Mouse (Mus musculus) adrenal gland, adult 8-10 months (tissue): ENCODE data around the gene Ech1. TPM values are rescaled to one million over a fixed set of nuclear protein-coding genes. Genes with fewer than 3 reads are reported as not detected.

Experiments used
- DNase-seq: peaks from one replicate; pipeline ENCODE4 v3.0.0; 2022
- total RNA-seq, 4 experiments: library from RNA; stranded (reverse); gene quantifications; 2 replicates each; pipeline ENCODE4 v1.2.4; 2022

Ech1 gene
- total RNA-seq, 4 experiments from 2014 or later: 402 to 476 (median 431) TPM

- DNase-seq: no peak
Observed at GRCm38 (mm10) chr7:28820358-28821260, 4.4 kb upstream of the Ech1 start.

DNA sequence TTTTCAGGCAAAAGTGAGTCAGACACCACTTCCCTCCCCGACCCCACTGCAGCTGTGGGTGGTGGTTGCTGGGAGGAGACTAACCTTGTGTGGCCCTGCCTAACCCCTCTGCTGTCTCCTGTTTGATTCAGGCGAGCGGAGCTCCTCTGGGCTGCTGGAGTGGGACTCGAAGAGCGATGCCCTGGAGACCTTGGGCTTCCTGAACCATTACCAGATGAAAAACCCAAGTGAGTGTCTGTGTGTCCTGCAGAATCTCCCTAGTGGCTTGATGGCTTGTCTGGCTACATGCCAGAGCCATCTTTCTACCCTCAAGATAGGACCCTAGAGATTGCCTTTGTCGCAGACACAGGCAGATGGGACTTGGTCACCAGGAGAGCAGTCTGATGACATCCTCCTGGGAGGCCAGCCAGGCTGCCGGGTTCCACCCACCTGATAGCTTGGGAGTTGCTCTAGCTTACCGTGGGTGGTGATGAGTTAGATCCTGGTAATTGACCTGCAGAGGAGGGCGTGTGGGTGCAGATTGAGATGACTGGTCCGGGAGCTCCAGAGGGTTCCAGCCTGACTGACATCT is 3.7 kb upstream of the Ech1 start:
- no peak for DNase-seq

DNA sequence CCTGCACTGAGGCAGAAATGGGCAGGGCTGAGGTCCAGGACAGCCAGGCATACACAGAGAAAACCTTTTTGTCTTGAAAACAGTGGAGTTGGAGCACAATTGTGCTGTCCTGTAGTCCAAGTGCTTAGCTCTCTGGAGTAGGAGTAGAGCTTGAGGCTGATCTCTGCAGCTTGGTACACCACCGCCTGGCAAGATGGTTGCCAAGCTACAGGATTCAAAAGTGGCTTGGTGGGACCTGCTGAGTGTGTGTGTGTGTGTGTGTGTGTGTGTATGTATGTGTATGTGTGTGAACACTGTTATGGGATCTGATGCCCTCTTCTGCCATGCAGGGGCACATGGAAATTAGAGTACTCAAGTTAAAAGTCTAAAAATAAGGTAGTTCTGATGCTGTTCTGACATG is 2.5 kb upstream of the Ech1 start:
- DNase-seq: no peak

- DNase-seq: no peak
Observed at GRCm38 (mm10) chr7:28822993-28823903, 1.8 kb upstream of the Ech1 start.

- no peak for DNase-seq
Observed at GRCm38 (mm10) chr7:28823932-28824331, 1.1 kb upstream of the Ech1 start.

- DNase-seq: no peak
Observed at GRCm38 (mm10) chr7:28825686-28826401, 827 bp downstream of the Ech1 start.

DNA sequence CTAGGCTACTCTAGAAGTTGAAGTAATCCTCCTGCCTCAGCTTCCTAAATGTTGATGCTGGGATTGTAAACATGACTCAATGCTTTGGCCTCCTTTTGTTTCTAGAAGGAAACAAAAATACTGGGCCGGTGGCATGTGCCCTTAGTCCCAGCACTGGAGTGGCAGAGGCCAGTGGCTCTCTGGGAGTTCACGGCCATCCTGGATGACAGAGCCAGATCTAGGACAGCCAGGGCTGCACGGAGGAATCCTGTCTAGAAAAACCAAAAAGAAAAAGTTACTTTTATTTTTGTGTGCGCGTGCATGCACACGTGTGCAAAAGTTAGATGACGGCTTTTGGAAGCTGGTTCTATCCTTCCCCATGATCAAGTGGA is 1.4 kb downstream of the Ech1 start:
- no peak for DNase-seq

DNA sequence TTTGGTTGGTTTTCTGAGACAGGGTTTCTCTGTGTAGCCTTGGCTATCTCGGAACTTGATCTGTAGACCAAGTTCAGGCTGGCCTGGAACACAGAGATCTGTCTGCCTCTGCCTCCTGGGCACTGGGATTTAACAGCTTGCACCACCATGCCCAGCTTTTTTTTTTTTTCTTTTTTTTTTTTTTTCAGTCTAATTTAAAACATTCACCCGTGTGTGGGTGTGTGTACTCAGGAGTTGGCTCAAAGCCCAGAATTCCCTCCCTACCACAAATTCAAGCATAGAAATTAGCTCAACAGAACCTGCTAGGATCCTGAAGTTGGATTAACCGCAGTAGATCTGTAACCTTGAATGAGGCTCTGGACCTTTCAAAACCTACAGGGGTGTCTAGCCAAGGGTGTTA is 2.3 kb downstream of the Ech1 start:
- DNase-seq: peak; percentile 24

DNA sequence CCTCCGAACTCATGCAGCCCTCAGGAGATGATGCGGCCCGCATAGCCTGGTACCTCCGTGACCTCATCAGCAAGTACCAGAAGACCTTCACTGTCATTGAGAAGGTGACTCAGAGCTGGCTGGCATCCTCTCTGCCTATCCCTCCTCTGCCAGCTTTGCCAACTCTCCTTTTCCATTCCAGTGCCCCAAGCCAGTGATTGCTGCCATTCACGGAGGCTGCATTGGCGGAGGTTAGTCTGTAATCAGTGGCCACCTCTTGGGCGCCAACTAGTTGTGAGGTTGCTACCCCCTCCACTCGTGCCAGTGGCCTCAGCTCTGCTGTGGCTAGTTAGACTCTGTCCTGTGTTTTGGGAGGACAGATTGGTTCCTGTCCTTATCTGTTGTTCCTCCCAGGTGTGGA is 4.8 kb downstream of the Ech1 start:
- DNase-seq: peak; percentile 81

- no peak for DNase-seq
Observed at GRCm38 (mm10) chr7:28830981-28831380, 6.0 kb downstream of the Ech1 start.

DNA sequence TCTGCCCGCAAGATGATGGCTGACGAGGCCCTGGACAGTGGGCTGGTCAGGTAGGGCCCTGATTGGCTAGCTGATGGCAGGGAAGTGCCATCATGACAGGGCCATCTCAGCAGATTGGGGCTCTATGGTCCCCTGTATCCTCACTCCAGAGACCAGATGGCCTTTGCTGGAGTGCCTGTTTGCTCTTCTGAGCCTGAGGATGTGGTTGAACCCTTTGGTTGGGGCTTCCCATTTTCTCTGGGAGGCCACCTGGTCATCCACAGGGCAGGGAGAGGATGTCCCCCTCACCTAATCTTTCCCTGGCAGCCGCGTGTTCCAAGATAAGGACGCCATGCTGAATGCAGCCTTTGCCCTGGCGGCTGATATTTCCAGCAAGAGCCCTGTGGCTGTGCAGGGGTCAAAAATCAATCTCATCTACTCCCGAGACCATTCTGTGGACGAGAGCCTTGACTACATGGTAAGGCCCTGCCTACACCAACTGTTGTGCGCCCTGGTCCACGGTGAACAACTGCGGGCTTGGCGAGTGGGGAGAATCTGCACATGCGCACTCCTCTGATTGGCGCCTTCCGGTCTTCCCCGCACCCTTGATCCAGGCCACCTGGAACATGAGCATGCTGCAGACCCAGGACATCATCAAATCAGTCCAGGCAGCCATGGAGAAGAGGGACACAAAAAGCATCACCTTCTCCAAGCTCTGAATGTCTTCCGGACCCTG is 6.6 kb downstream of the Ech1 start:
- DNase-seq: no peak

- no peak for DNase-seq
Observed at GRCm38 (mm10) chr7:28832137-28832536, 7.1 kb downstream of the Ech1 start.

GRCm38 (mm10) chr7:28833723-28834347 is 8.8 kb downstream of the Ech1 start, which contains the start of gene Lgals4:
TSS of gene Lgals4 (plus strand) at chr7:28833854.
- no peak for DNase-seq

DNA sequence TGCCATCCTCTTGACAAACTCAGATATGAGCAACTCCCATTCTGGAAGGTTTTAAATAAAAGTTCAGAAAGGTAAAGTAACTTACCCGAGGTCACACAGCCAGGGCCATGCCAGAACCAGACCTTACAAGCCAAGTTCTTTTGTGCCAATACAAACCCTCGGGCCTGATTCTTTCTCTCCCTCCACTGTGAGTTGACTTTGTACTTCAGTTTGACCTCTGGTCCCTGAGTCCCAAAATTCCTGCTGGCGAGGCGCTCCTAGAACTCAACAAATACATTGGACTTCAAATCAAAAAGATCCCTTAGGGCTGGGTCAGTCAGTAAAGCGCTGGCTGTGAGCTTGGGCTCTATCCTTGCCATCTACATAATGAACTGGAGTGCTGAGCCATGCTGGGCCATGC is 11.9 kb downstream of the Ech1 start:
- no peak for DNase-seq

DNA sequence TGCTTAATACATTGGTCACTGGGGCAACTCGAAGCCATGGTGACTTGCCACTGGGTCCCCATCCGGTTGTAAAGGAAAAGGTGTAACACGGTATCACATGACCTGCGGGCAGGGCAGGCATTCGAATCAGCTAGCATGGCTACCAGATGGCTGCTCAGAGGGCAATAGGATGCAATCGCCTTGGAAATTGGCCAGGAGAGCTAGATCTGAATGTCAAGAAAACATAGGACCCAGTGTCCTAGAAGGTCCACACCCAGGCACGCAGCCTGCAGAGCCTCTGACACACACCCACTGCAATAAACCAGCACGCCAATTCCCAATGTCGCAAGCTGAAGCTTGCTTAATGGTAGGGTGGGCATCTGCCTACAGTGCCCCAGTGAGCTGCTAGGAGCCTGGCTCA is 13.3 kb downstream of the Ech1 start:
- DNase-seq: no peak

GRCm38 (mm10) chr7:28847273-28847672 is 22.3 kb downstream of the Ech1 start:
- DNase-seq: no peak

- no peak for DNase-seq
Observed at GRCm38 (mm10) chr7:28849700-28850236, 24.8 kb downstream of the Ech1 start.

DNA sequence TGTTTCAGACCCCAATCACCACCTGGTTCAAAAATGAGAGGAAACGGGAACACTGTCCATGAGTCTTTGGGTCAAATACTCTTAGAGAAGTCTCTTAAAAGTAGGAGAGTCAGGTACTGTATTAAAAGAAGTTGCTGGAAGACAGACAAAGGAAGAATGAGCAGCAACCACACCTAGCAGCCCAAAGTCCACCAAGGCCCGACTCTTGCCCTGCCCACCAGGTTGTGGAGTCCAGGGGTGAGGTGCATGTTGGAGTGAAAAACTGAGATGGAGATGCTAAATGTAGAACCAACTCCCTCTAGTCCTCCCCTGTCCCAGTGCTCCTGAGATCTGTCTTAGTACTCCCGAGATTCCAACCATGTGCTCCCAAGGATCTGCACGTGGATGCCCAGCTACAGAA is 25.6 kb downstream of the Ech1 start:
- DNase-seq: no peak

GRCm38 (mm10) chr7:28859953-28860352 is 34.9 kb downstream of the Ech1 start:
- DNase-seq: no peak

DNA sequence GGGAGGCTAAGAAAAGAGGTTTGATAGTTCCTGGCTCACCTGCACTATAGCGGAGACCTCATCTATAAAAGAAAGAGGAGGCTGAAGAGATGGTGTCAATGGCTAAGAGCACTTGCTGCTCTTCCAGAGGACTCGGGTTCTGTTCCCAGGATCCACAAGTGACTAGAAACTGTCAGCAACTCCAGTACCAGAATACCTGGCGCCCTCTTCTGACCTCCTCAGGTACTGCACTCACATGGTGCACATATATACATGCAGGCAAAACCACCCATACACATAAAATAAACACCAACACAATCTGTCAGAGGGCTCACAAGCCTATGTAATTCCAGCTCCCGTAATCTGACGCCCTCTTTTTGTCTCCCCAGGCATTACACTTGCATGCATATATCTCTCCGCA is 35.9 kb downstream of the Ech1 start:
- DNase-seq: no peak
